ENCODE assay signal across 17 mouse cellular contexts in the genomic region with DNA sequence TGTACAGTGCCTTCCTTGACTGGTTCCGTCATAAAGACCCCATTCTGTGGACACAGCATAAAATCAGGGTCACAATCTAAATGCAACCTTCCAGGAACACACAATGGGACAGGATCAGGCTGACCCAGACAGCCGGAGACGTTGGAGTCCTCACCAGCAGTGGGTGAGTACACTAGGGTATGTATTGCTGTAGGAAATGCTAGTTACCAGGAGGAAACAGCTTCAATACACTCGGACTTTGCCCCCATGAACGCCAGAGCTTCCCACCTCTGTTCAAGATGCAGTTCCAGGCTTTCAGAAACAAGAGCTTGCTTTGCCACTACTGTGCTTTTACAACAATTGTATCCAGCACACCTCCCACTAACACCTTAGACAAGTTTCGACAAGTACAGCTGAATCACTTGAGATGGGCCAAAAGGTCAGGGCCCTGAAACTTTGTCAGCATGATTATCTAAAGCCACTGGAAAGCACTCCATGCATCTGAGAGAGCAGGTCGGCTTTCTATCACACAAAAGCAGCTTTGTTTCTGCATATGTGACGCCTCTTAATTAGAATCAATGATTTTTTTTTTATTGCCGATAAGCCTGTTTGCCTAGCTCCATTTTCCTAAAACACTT.
DNase-seq lines count a peak whose midpoint lies in the region; ATAC-seq lines count a peak whose summit lies in the region.
"Had no signal": no experiment of that assay in that cellular context is flagged by ENCODE, and none has a peak within 500 bp of the region (broad histone marks: within the 10 kb centered on the region; RNA-seq: fewer than 3 reads in every experiment).

No protein-coding gene starts in this region.

- no peak overlapping the region for H3K4me2 ChIP-seq in embryonic facial prominence, embryonic 11.5 days (ENCODE audit: low read depth, low read length)
- H3K4me2 ChIP-seq in lung, embryonic 16.5 days (ENCODE audit: low read depth, low read length): no peak overlapping the region
- H3K4me2 ChIP-seq in intestine, embryonic 15.5 days (replicated peaks): no peak overlapping the region
- H3K4me2 ChIP-seq in midbrain, embryonic 16.5 days (ENCODE audit: low read length): no peak overlapping the region
- H3K4me2 ChIP-seq: forebrain, embryonic 15.5 days; midbrain, embryonic 11.5 days had no signal

- no peaks in the 10 kb centered on the region for H3K36me3 ChIP-seq in embryonic facial prominence, embryonic 11.5 days (replicated peaks; ENCODE audit: control insufficient read depth, insufficient read depth, low read depth, low read length)
- no peaks in the 10 kb centered on the region for H3K36me3 ChIP-seq in embryonic facial prominence, embryonic 10.5 days (replicated peaks)
- H3K36me3 ChIP-seq in lung, embryonic 16.5 days (ENCODE audit: control insufficient read depth, insufficient read depth, low read length): no peaks in the 10 kb centered on the region
- H3K36me3 ChIP-seq in intestine, embryonic 15.5 days: no peaks in the 10 kb centered on the region
- H3K36me3 ChIP-seq in midbrain, embryonic 16.5 days (ENCODE audit: control insufficient read depth, insufficient read depth, low read length): no peaks in the 10 kb centered on the region
- H3K36me3 ChIP-seq: forebrain, embryonic 15.5 days; G1E had no signal

- no peak for ATAC-seq in embryonic facial prominence, embryonic 11.5 days (replicated peaks; ENCODE audit: insufficient number of reproducible peaks, low FRiP score, low TSS enrichment, low read depth)
- peak; percentile 4; the same call in 1 of the 2 replicates for ATAC-seq in lung, embryonic 16.5 days (ENCODE audit: low read depth)
- peak; percentile 71 for ATAC-seq in intestine, embryonic 15.5 days
- ATAC-seq in midbrain, embryonic 16.5 days: no peak
- ATAC-seq: forebrain, embryonic 15.5 days; hindbrain, embryonic 16.5 days had no signal

- peak; percentile 14 for DNase-seq in embryonic facial prominence, embryonic 11.5 days (ENCODE audit: low spot score)
- DNase-seq in embryonic facial prominence, embryonic 10.5 days (ENCODE audit: low spot score): no peak
- no peak for DNase-seq in lung, postnatal 14 days
- peak; percentile 18 for DNase-seq in yolk sac, embryonic 10.5 days (ENCODE audit: low spot score)
- DNase-seq in thymus, postnatal 25 days: no peak
- DNase-seq: cerebellum, adult 8-10 months; heart, adult 2 months; liver; lung, postnatal 10 days; right cerebral cortex, postnatal 25 days had no signal

- no peaks in the 10 kb centered on the region for H3K9me3 ChIP-seq in embryonic facial prominence, embryonic 11.5 days (replicated peaks; ENCODE audit: control insufficient read depth, low read length)
- H3K9me3 ChIP-seq in embryonic facial prominence, embryonic 10.5 days: no peaks in the 10 kb centered on the region
- H3K9me3 ChIP-seq in lung, embryonic 16.5 days (ENCODE audit: control insufficient read depth, low read length): no peaks in the 10 kb centered on the region
- H3K9me3 ChIP-seq in intestine, embryonic 15.5 days: no peaks in the 10 kb centered on the region
- no peaks in the 10 kb centered on the region for H3K9me3 ChIP-seq in midbrain, embryonic 16.5 days (replicated peaks; ENCODE audit: control insufficient read depth, low read length, poor library complexity, severe bottlenecking)
- H3K9me3 ChIP-seq: forebrain, embryonic 15.5 days; G1E had no signal

- H3K27me3 ChIP-seq in embryonic facial prominence, embryonic 11.5 days (ENCODE audit: control insufficient read depth, insufficient read depth, low read length): no peaks in the 10 kb centered on the region
- peaks cover 6% of the 10 kb centered on the region; the same call in 1 of the 2 replicates for H3K27me3 ChIP-seq in embryonic facial prominence, embryonic 10.5 days (replicated peaks; ENCODE audit: low read depth, poor library complexity, severe bottlenecking)
- H3K27me3 ChIP-seq in lung, embryonic 16.5 days (ENCODE audit: control insufficient read depth, insufficient read depth, low read depth, low read length): no peaks in the 10 kb centered on the region
- H3K27me3 ChIP-seq in intestine, embryonic 15.5 days (replicated peaks): no peaks in the 10 kb centered on the region
- no peaks in the 10 kb centered on the region for H3K27me3 ChIP-seq in midbrain, embryonic 16.5 days (ENCODE audit: control insufficient read depth, insufficient read depth, low read depth, low read length)
- H3K27me3 ChIP-seq: forebrain, embryonic 15.5 days had no signal

- no peak overlapping the region for H3K9ac ChIP-seq in embryonic facial prominence, embryonic 11.5 days (replicated peaks; ENCODE audit: low read length)
- H3K9ac ChIP-seq in lung, embryonic 16.5 days (ENCODE audit: low read length): no peak overlapping the region
- no peak overlapping the region for H3K9ac ChIP-seq in intestine, embryonic 15.5 days
- H3K9ac ChIP-seq in midbrain, embryonic 16.5 days (ENCODE audit: low read depth, low read length): no peak overlapping the region
- H3K9ac ChIP-seq: forebrain, embryonic 15.5 days had no signal

- H3K27ac ChIP-seq in embryonic facial prominence, embryonic 11.5 days (replicated peaks; ENCODE audit: low read depth, low read length): no peak overlapping the region
- H3K27ac ChIP-seq in embryonic facial prominence, embryonic 10.5 days (replicated peaks): no peak overlapping the region; the same call in 1 of the 2 replicates
- peak overlapping the region; percentile 46 for H3K27ac ChIP-seq in lung, embryonic 16.5 days (ENCODE audit: low read length)
- peak overlapping the region; percentile 15; the same call in 1 of the 2 replicates for H3K27ac ChIP-seq in intestine, embryonic 15.5 days
- H3K27ac ChIP-seq in midbrain, embryonic 16.5 days (ENCODE audit: low read length): no peak overlapping the region
- H3K27ac ChIP-seq: forebrain, embryonic 15.5 days; heart, adult 2 months had no signal

- H3K4me1 ChIP-seq in embryonic facial prominence, embryonic 11.5 days (ENCODE audit: control insufficient read depth, insufficient read depth, low read length): peaks cover 3% of the 10 kb centered on the region; the same call in 1 of the 2 replicates
- H3K4me1 ChIP-seq in embryonic facial prominence, embryonic 10.5 days: peaks cover 44% of the 10 kb centered on the region
- peaks cover 24% of the 10 kb centered on the region for H3K4me1 ChIP-seq in lung, embryonic 16.5 days (replicated peaks; ENCODE audit: control insufficient read depth, insufficient read depth, low read length)
- peaks cover 24% of the 10 kb centered on the region for H3K4me1 ChIP-seq in intestine, embryonic 15.5 days (replicated peaks)
- H3K4me1 ChIP-seq in midbrain, embryonic 16.5 days (ENCODE audit: control insufficient read depth, insufficient read depth, low read length): no peaks in the 10 kb centered on the region
- H3K4me1 ChIP-seq: forebrain, embryonic 15.5 days had no signal

- no peak overlapping the region for H3K4me3 ChIP-seq in embryonic facial prominence, embryonic 11.5 days (ENCODE audit: low read depth, low read length)
- no peak overlapping the region for H3K4me3 ChIP-seq in embryonic facial prominence, embryonic 10.5 days
- H3K4me3 ChIP-seq in lung, embryonic 16.5 days (ENCODE audit: low read length): no peak overlapping the region
- no peak overlapping the region for H3K4me3 ChIP-seq in intestine, embryonic 15.5 days (replicated peaks)
- H3K4me3 ChIP-seq in midbrain, embryonic 16.5 days (ENCODE audit: low read depth, low read length): no peak overlapping the region
- H3K4me3 ChIP-seq: forebrain, embryonic 15.5 days; heart, adult 2 months had no signal

- 37% methylated on average over 9 of the region's 9 CpGs for WGBS in embryonic facial prominence, embryonic 11.5 days
- WGBS in embryonic facial prominence, embryonic 10.5 days: 36% methylated on average over 9 of the region's 9 CpGs
- WGBS in lung, embryonic 16.5 days: 45% methylated on average over 9 of the region's 9 CpGs
- WGBS in intestine, embryonic 15.5 days: 41% methylated on average over 9 of the region's 9 CpGs
- 44% methylated on average over 9 of the region's 9 CpGs for WGBS in midbrain, embryonic 16.5 days

Comparison
In these comparisons a context has a peak if more than half of its experiments do, and no peak if none do; other contexts are left out.
1. DNase-seq: peak in embryonic facial prominence, embryonic 11.5 days (single experiment) and yolk sac, embryonic 10.5 days (single experiment); none in embryonic facial prominence, embryonic 10.5 days (single experiment), lung, postnatal 14 days (single experiment) and thymus, postnatal 25 days (single experiment).
2. ATAC-seq: peak in lung, embryonic 16.5 days (single experiment) and intestine, embryonic 15.5 days (single experiment); none in embryonic facial prominence, embryonic 11.5 days (single experiment) and midbrain, embryonic 16.5 days (single experiment).
3. H3K27ac ChIP-seq: peak in lung, embryonic 16.5 days (single experiment) and intestine, embryonic 15.5 days (single experiment); none in embryonic facial prominence, embryonic 11.5 days (single experiment), embryonic facial prominence, embryonic 10.5 days (single experiment) and midbrain, embryonic 16.5 days (single experiment).